Mouse (Mus musculus) regulatory T cell (primary cell): ENCODE measurements at regions not wholly inside any gene's neighbourhood (a gene's known extent, or its start where the extent isn't known, plus 50 kb on each side); places are given as distances from the start of the nearest gene placed in this dataset.

Experiments used
- in situ Hi-C: fragments of 300-600 bp; cut with MboI, MseI; formaldehyde crosslinking; loops from one replicate; pipeline ENCODE4 v1.15.1; 2025; ENCODE audit warnings: high pct_unique_total_duplicates

GRCm38 (mm10) chr11:90797577-90797976, 109.4 kb upstream of the Tom1l1 start:
- in situ Hi-C loops: no loop called here

- in situ Hi-C loops: no loop called here
Observed at GRCm38 (mm10) chr11:90783537-90783936, 95.4 kb upstream of the Tom1l1 start.

- in situ Hi-C loops: no loop called here
Observed at GRCm38 (mm10) chr11:90782975-90783374, 94.8 kb upstream of the Tom1l1 start.

GRCm38 (mm10) chr11:90775752-90776151, 87.6 kb upstream of the Tom1l1 start:
- in situ Hi-C loops: loop anchor here (5.0 kb wide), 1 partner anchor 382 kb away; no protein-coding TSS in a partner anchor

GRCm38 (mm10) chr11:90755981-90756380, 67.8 kb upstream of the Tom1l1 start:
- in situ Hi-C loops: no loop called here

GRCm38 (mm10) chr11:90748448-90748847, 60.3 kb upstream of the Tom1l1 start:
- in situ Hi-C loops: no loop called here

- in situ Hi-C loops: no loop called here
Observed at GRCm38 (mm10) chr11:90741952-90742617, 53.9 kb upstream of the Tom1l1 start.

GRCm38 (mm10) chr11:90739501-90739900, 51.3 kb upstream of the Tom1l1 start:
- in situ Hi-C loops: no loop called here

GRCm38 (mm10) chr11:90738741-90739140, 50.6 kb upstream of the Tom1l1 start:
- in situ Hi-C loops: no loop called here
